Mouse (Mus musculus) stomach, postnatal 0 days (tissue): Measurements from ENCODE around the gene Trim44.

ENCODE experiments used
- CTCF ChIP-seq: IDR thresholded peaks from 2 replicates; pipeline ENCODE4 v1.5.1; 2016; ENCODE audit warnings: antibody characterized with exemption, low read depth, mild to moderate bottlenecking, moderate library complexity
- EP300 ChIP-seq: optimal IDR thresholded peaks from 2 replicates; pipeline ENCODE3; 2016; ENCODE audit warnings: antibody characterized with exemption

GRCm38 (mm10) chr2:102314610-102315009, 93.0 kb downstream of the Trim44 start:
- TF ChIP-seq CTCF: no peak
- TF ChIP-seq EP300: no peak
